In genomic region chr12:106029582-106029981, GRCm38 (mm10) we compare ENCODE assay signal across 19 mouse cellular contexts. TPM values are rescaled to one million over a fixed set of nuclear protein-coding genes. Genes with fewer than 3 reads are reported as not detected.
DNase-seq lines count a peak whose midpoint lies in the region; ATAC-seq and TF ChIP-seq lines count a peak whose summit lies in the region.
"Had no signal": no experiment of that assay in that cellular context is flagged by ENCODE, and none has a peak within 500 bp of the region (broad histone marks: within the 10 kb centered on the region; RNA-seq: fewer than 3 reads in every experiment).

No protein-coding gene starts in this region.

- H3K4me3 ChIP-seq in erythroblast, embryonic 14.5 days (replicated peaks), result peak overlapping the region; percentile 19
- H3K4me3 ChIP-seq in megakaryocyte, embryonic 14.5 days (replicated peaks), result peak overlapping the region; percentile 66
- peak overlapping the region in 1 of 2 experiments; percentile 18; a peak in 1 of 4 replicates for H3K4me3 ChIP-seq in liver, embryonic 14.5 days (ENCODE audit: insufficient read depth in 1 of 2, low read depth in 2 of 2, low read length in 2 of 2)
- H3K4me3 ChIP-seq in hindbrain, embryonic 11.5 days (ENCODE audit: low read depth, low read length), result no peak overlapping the region
- H3K4me3 ChIP-seq: embryonic facial prominence, embryonic 13.5 days; hindbrain, embryonic 12.5 days; midbrain, embryonic 13.5 days; neural tube, embryonic 12.5 days had no signal

- WGBS in liver, embryonic 14.5 days (ENCODE audit: insufficient replicate concordance), result 13% methylated on average over 2 of the region's 2 CpGs
- WGBS in hindbrain, embryonic 11.5 days, result 90% methylated on average over 2 of the region's 2 CpGs

- ATAC-seq in erythroblast, adult 5-6 weeks (replicated peaks; ENCODE audit: low FRiP score, poor library complexity, severe bottlenecking), result no peak
- no peak for ATAC-seq in megakaryocyte, adult 5-6 weeks (ENCODE audit: poor library complexity, severe bottlenecking)
- ATAC-seq in liver, embryonic 14.5 days (ENCODE audit: insufficient read depth), result no peak
- no peak for ATAC-seq in hindbrain, embryonic 11.5 days (ENCODE audit: low FRiP score)
- ATAC-seq: midbrain, embryonic 13.5 days had no signal

- H3K27ac ChIP-seq in liver, embryonic 14.5 days, result peak overlapping the region; percentile 38
- no peak overlapping the region for H3K27ac ChIP-seq in hindbrain, embryonic 11.5 days (ENCODE audit: low read depth, low read length)
- H3K27ac ChIP-seq: embryonic facial prominence, embryonic 13.5 days; hindbrain, embryonic 12.5 days; midbrain, embryonic 13.5 days; neural tube, embryonic 12.5 days had no signal

- H3K4me2 ChIP-seq in liver, embryonic 14.5 days (ENCODE audit: low read depth), result peak overlapping the region; percentile 47
- H3K4me2 ChIP-seq in hindbrain, embryonic 11.5 days (replicated peaks; ENCODE audit: low read depth, low read length), result no peak overlapping the region
- H3K4me2 ChIP-seq: embryonic facial prominence, embryonic 13.5 days; hindbrain, embryonic 12.5 days; midbrain, embryonic 13.5 days; neural tube, embryonic 12.5 days had no signal

- no peak for TF ChIP-seq EP300 in liver, embryonic 14.5 days (IDR thresholded peaks at IDR 0.05; ENCODE audit: low read depth)

- peaks cover 87% of the 10 kb centered on the region for H3K4me1 ChIP-seq in erythroblast, embryonic 14.5 days (ENCODE audit: control insufficient read depth)
- H3K4me1 ChIP-seq in megakaryocyte, embryonic 14.5 days, result peaks cover 84% of the 10 kb centered on the region
- peaks cover 55 to 83% of the 10 kb centered on the region in 2 experiments for H3K4me1 ChIP-seq in liver, embryonic 14.5 days (replicated peaks; ENCODE audit: control insufficient read depth in 2 of 2, insufficient read depth in 2 of 2, low read length in 1 of 2)
- no peaks in the 10 kb centered on the region for H3K4me1 ChIP-seq in hindbrain, embryonic 11.5 days (replicated peaks; ENCODE audit: control insufficient read depth, insufficient read depth, low read length)
- H3K4me1 ChIP-seq: hindbrain, embryonic 12.5 days; midbrain, embryonic 13.5 days; neural tube, embryonic 12.5 days had no signal

- no peaks in the 10 kb centered on the region for H3K27me3 ChIP-seq in erythroblast, embryonic 14.5 days (ENCODE audit: control insufficient read depth)
- H3K27me3 ChIP-seq in megakaryocyte, embryonic 14.5 days (replicated peaks), result no peaks in the 10 kb centered on the region
- no peaks in the 10 kb centered on the region for H3K27me3 ChIP-seq in liver, embryonic 14.5 days (ENCODE audit: control insufficient read depth, insufficient read depth, low read length)
- no peaks in the 10 kb centered on the region for H3K27me3 ChIP-seq in hindbrain, embryonic 11.5 days (ENCODE audit: control insufficient read depth, insufficient read depth, low read length)
- H3K27me3 ChIP-seq: embryonic facial prominence, embryonic 13.5 days; hindbrain, embryonic 12.5 days; midbrain, embryonic 13.5 days; neural tube, embryonic 12.5 days had no signal

- peaks cover 2% of the 10 kb centered on the region; the same call in 1 of the 2 replicates for H3K9me3 ChIP-seq in erythroblast, embryonic 14.5 days (ENCODE audit: control insufficient read depth, low read length)
- no peaks in the 10 kb centered on the region for H3K9me3 ChIP-seq in megakaryocyte, embryonic 14.5 days
- H3K9me3 ChIP-seq in liver, embryonic 14.5 days (ENCODE audit: control insufficient read depth, low read length), result no peaks in the 10 kb centered on the region
- H3K9me3 ChIP-seq in hindbrain, embryonic 11.5 days (ENCODE audit: control insufficient read depth, low read length), result no peaks in the 10 kb centered on the region
- H3K9me3 ChIP-seq: embryonic facial prominence, embryonic 13.5 days; hindbrain, embryonic 12.5 days; neural tube, embryonic 12.5 days had no signal

- DNase-seq in liver, embryonic 14.5 days (ENCODE audit: low read depth in 3 of 3, low spot score in 3 of 3), result no peak
- DNase-seq in hindbrain, embryonic 11.5 days (ENCODE audit: low spot score), result no peak
- DNase-seq in spleen, adult 18-20 months, result no peak
- no peak for DNase-seq in heart, postnatal 4 days
- DNase-seq: adrenal gland, adult 2 months; cerebellum, adult 9-11 months; gastrocnemius, postnatal 36 days; kidney, adult 9 months; kidney, postnatal 36 days; right cerebral cortex, adult 18-20 months; thymus, postnatal 4 days had no signal

- TF ChIP-seq CTCF in liver, embryonic 14.5 days (IDR thresholded peaks at IDR 0.05; ENCODE audit: low read depth), result no peak

- peak overlapping the region; percentile 37; the same call in 1 of the 2 replicates for H3K9ac ChIP-seq in liver, embryonic 14.5 days (replicated peaks)
- no peak overlapping the region for H3K9ac ChIP-seq in hindbrain, embryonic 11.5 days (ENCODE audit: low read depth, low read length)
- H3K9ac ChIP-seq: embryonic facial prominence, embryonic 13.5 days; hindbrain, embryonic 12.5 days; midbrain, embryonic 13.5 days; neural tube, embryonic 12.5 days had no signal

- H3K36me3 ChIP-seq in erythroblast, embryonic 14.5 days (ENCODE audit: control insufficient read depth), result peaks cover 75% of the 10 kb centered on the region
- H3K36me3 ChIP-seq in megakaryocyte, embryonic 14.5 days (replicated peaks; ENCODE audit: low read length), result peaks cover 21% of the 10 kb centered on the region
- H3K36me3 ChIP-seq in liver, embryonic 14.5 days (replicated peaks; ENCODE audit: control insufficient read depth, insufficient read depth, low read depth), result no peaks in the 10 kb centered on the region; the same call in 1 of the 2 replicates
- H3K36me3 ChIP-seq in hindbrain, embryonic 11.5 days (ENCODE audit: control insufficient read depth, insufficient read depth, low read length), result no peaks in the 10 kb centered on the region
- H3K36me3 ChIP-seq: hindbrain, embryonic 12.5 days had no signal

RNA-seq across cellular contexts. Expression of gene Vrk1, which starts 19.6 kb away (rescaled TPM):
- polyA plus RNA-seq in erythroblast, embryonic 14.5 days (2012), result 5.3 and 6.7 TPM in 2 replicates
- total RNA-seq in erythroblast, adult 5-6 weeks (2015; ENCODE audit: low replicate concordance), result 13.8 and 37.2 TPM in 2 replicates
- 38.2 and 50.0 TPM in 2 replicates for total RNA-seq in erythroblast, adult 5-6 weeks (2017; ENCODE audit: low replicate concordance)
- polyA plus RNA-seq in megakaryocyte, embryonic 14.5 days (2012; ENCODE audit: insufficient read depth, low replicate concordance), result 1.4 and 16.6 TPM in 2 replicates
- 133 and 142 TPM in 2 replicates for total RNA-seq in megakaryocyte, adult 5-6 weeks (2015)
- 184 and 208 TPM in 2 replicates for total RNA-seq in megakaryocyte, adult 5-6 weeks (2017)
- polyA plus RNA-seq in liver, embryonic 14.5 days (2012; rRNA removed), result 34.0 and 60.2 TPM in 2 replicates
- polyA plus RNA-seq in liver, embryonic 14.5 days (2014; fragmentation: Nextera tagmentation; extraction: Ambion mirVana), result 103 and 111 TPM in 2 replicates
- 90.3 and 92.3 TPM in 2 replicates for polyA plus RNA-seq in hindbrain, embryonic 11.5 days (2014; fragmentation: Nextera tagmentation; extraction: Ambion mirVana)
- total RNA-seq in heart, postnatal 4 days (2021), result 10 to 100 TPM; 26.4 to 28.0 TPM
